Mouse (Mus musculus): ENCODE data around the gene Abcb1a. TPM values are rescaled to one million over a fixed set of nuclear protein-coding genes. Genes with fewer than 3 reads are reported as not detected.

The Abcb1a gene
- total RNA-seq (2021) (10 to 100 TPM; 31.4 to 67.3 TPM), polyA plus RNA-seq (2012; rRNA removed) (2.1 TPM in 2 replicates)
- long read RNA-seq, full-length matches to known transcripts, result 10 of 11 reads
- long read RNA-seq, partial matches to known transcripts, result 0 of 11 reads
- long read RNA-seq, other reads (novel, unspliced or antisense), result 1 of 11 reads

DNA sequence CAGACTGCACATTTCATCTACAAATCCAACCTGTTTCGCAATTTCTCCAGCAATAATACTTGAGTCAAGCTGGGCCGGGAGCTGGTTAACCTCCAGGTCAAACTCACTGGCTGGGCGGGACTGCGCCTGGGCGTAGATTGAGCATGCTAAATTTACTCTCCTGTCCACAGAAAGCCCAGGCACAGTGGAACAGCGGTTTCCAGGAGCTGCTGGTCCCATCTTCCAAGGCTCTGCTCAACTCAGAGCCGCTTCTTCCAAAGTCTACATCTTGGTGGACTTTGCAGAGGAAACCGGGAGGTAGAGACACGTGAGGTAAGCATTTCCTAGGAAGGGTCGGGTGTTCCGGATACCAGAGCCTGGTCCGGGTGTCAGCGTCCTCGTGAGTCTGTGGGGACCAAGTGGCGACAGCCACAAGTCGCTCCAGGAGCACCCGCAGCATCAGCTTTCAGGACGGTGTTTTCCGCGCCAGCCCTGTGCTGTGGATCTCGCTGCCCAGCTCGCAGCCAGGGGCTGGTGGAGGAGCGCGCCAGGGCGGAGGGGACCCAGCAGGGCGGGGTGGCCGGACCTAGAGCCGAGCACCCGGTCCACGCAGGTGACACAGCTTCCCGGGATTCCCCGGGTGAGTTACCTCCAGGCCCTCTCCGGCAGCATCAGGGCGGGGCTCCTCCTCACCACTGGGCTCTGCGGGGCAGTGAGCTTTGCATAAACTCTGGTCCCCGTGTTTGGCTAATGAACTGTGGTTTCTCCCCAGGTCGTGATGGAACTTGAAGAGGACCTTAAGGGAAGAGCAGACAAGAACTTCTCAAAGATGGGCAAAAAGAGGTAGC lies at the start of gene Abcb1a:
Gene Abcb1a, plus strand, starts transcription at position 167 of the 827 bp plus-strand sequence.
- DNase-seq, result peak; percentile 84

DNA sequence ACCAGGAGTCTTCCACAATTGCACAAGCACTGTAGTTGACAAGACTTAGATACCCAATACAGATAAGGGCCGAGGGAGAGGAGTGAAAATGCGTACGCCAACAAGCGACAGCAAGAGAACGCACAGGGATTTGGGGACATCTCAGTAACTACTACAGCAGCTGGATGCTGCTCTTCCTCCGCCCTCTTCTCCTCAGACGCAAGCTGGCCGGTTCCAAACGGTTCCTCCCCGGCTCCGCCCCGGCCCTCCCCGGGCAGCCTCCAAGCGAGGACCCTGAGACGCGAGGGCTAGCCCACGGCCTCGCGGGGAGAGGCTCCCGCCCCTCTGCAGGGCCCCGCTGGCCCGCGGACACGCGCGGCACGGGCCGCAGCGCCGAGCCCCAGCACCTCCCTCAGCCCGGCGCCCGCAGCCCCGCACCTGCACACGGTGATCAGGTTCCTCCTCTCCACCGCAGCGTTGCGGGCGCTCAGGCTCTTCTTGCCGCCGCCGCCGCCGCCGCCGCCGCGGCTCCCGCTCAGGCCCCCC lies 37.7 kb upstream of the Abcb1a start:
- peak; percentile 85 for DNase-seq

DNA sequence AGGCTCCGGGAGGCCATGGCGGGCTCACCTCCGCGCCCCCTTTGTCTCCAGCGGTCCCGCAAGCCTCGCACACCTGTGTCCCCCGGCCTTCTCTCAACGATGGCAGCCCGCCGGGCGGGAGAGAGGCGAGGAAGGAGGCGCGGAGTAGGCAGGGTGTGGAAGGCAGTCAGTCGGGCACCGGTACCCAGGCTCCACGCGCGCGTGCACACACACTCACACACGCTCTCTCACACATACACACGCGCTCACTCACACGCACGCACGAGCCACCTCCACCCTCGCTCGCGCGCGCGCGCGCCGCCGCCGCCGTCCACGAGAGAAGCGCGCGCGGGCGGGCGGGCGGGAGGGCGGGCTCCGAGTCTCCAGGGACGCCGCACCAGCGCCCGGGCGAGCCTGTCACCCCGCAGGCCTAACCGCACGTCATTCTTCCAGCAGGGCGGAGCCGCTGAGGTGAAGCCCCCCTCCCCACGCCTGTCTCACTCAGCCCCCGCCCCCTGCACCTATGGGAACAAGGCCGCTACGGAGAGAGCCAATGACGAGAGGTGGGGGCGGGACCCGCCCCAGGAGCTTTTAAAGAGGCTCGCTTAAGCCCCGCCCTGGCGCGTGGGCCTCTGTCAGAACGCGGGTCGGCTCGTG lies 37.2 kb upstream of the Abcb1a start, which contains the start of gene Rundc3b:
Gene Rundc3b, minus strand, starts transcription at position 357 of the 636 bp plus-strand sequence.
- DNase-seq, result peak; percentile 96

DNA sequence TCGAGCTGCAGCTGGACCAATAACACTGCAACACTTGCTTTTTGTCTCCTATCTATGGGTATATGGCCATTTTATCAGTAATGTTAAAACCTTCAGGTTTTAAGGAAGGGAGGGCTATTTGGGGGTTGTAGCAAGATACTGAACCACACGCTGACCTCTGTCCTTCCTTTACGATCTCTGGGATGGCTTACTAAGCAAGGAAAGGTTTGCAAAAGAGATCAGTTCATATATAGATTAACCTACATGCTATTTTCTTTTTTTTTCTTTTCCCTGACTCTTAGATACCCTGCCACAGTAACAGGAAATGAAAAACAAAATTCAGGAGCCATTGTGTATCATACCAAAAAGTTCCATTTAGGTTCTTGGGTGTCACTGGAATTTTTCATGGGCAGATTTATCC lies 27.0 kb upstream of the Abcb1a start:
- DNase-seq, result no peak

GRCm38 (mm10) chr5:8634489-8634975 lies 25.3 kb upstream of the Abcb1a start:
- peak; percentile 64 for DNase-seq

- no peak for DNase-seq
Measured at GRCm38 (mm10) chr5:8648300-8648699, 11.6 kb upstream of the Abcb1a start.

DNA sequence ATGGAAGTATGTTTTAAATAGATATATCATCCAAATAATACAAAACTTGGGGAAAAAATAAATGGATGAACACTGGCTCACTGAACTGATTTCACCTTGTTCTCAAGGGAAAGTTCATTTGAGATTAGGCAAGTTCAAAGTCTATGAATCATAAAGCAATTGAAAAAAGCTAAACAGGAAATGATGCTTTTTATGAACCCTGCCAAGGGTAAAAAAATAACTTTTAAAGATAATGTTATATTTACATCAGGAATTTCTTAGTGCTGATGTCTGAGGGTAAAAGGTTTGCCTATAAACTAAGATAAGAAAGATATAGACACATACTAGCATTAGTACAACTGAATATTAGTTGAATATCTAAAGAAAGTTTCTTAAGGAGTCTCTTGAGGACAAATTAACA lies 11.1 kb upstream of the Abcb1a start:
- no peak for DNase-seq

DNA sequence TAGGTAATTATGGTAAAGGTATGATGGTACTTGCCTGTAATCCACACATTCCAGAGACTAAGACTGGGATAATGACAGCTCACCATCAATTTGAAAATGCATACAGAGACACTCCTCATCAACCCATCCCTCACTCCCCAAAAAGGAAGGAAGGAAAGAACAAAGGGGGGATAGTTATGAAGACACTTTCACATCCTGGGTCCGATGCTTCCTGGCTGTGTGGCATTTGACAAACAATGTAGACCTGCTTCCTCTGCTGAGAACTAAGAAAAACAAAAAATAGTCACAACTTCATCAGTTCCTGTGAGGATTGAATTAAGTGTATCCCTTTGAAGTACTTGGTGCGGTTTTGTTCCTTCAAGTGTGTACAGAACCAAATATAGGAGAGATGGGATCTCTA lies 7.8 kb upstream of the Abcb1a start:
- no peak for DNase-seq

GRCm38 (mm10) chr5:8660738-8661151 lies 868 bp downstream of the Abcb1a start:
- DNase-seq, result no peak

GRCm38 (mm10) chr5:8664678-8665077 lies 4.8 kb downstream of the Abcb1a start:
- no peak for DNase-seq

- no peak for DNase-seq
Measured at GRCm38 (mm10) chr5:8667758-8668474, 8.0 kb downstream of the Abcb1a start.

GRCm38 (mm10) chr5:8669606-8670005 lies 9.7 kb downstream of the Abcb1a start:
- no peak for DNase-seq

DNA sequence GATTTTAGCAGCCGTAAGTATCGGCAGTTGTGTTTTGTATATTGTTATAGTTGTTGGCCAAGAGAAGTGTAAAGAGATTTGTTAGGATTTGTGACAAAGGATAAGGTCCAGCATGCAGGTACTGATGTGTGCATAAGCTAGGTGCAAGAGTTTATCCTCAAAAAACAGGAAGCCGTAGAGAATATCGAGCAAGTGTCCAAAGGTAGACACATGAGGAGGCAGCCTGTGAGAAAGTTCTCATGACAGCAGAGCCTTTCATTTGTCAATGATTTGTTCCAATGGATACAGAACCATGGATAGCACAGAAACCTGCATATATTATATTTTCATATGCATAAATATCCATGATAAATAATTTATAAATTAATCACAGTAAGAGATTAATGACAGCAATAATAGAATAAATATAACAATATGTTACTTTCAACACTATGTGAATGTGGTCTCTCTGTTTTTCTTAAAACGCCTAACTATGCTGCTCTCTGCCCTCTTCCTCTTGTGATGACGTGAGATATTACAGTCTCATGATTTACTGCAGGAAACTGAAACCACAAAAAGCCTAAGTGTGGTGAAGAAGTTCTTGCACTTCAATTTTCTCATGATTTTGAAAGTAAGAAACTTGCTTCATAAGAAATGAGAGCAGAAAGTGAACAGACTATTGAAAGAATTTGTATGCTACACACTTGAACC lies 15.5 kb downstream of the Abcb1a start:
- DNase-seq, result no peak

DNA sequence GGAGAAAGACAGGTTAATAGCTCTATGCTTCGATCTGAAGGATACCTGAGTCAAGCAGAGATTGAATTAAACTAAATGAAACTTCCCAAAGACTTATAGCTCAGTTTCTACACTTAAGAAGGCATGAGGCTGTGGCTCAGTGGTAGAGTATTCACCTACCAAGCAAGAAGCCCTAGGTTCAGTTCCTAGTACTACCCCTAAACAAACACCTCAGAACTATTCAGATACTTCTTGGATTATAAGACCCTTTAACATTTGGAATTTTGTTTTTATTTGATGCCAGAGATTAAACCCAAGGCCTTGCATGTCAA lies 16.0 kb downstream of the Abcb1a start:
- DNase-seq, result no peak

DNA sequence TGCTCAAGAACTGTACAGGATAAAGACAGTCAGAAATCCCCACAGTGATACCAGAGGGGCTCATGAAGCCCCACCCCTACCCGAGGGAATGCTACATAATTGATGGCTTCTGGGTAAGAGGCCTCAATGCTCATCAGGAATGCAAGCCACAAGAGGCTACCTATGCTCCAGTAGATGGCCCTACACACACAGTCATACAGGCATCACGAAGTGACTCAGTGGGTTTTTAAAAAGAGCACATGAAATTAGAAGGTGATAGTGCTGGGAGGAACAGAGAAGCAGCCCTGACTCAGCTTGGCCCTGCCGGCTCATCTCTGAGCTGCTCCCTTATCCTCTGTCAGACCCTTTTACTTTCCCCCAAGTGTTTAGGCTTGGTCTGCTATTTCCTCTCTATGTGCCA lies 21.3 kb downstream of the Abcb1a start:
- peak; percentile 28 for DNase-seq

DNA sequence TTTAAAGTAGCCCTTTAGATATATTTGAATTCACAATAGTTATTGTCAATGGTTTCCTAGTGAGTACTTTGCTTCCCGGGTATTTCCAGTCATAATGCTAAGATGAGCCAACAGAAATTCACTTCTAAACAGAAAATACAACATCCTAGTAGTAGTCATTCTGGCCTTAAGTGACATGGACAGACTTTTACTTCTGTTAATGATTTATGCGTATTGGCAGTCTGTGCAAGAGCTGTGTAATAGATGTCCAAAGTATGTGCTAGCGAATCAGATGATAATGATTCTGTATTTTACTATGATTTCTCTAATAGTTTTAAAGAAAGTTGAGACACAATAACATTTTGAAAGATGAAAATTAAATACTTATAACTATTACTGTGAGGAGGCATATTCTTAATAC lies 23.8 kb downstream of the Abcb1a start:
- no peak for DNase-seq

DNA sequence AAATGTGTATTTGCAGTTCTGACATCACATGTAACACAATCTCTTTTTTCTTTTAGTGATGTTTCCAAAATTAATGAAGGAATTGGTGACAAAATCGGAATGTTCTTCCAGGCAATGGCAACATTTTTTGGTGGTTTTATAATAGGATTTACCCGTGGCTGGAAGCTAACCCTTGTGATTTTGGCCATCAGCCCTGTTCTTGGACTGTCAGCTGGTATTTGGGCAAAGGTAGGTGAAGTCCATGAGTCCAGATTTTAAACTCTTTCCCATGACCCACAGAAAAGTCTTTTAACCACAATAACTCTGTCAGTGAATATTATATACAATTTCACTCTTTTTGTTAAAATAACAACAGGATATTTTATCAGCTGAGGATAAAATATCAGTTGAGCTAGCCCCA lies 26.2 kb downstream of the Abcb1a start:
- DNase-seq, result no peak

- DNase-seq, result no peak
Measured at GRCm38 (mm10) chr5:8687550-8687949, 27.7 kb downstream of the Abcb1a start.

- DNase-seq, result no peak
Measured at GRCm38 (mm10) chr5:8716061-8716460, 56.2 kb downstream of the Abcb1a start.

DNA sequence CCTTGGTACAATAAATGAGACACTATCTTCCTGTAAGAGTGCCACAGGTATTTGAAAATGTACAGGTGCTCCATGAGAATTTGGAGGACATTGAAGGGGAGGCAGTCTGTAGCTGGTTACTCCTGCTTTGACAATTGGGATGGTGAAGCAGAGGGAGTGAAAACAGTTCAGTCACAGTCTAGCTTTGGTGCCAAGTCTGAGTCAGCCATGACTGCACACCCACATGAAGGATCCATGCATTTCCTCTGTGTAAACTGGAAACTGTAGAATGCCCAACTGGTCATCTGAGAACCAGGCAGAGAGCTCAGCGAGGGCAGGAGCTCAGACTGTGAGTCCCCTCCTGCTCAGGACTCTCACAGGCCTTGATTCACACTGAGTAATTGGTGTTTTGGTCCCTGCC lies 59.7 kb downstream of the Abcb1a start:
- peak; percentile 44 for DNase-seq

- DNase-seq, result no peak
Measured at GRCm38 (mm10) chr5:8722224-8722623, 62.3 kb downstream of the Abcb1a start.

GRCm38 (mm10) chr5:8722867-8723266 lies 63.0 kb downstream of the Abcb1a start:
- DNase-seq, result no peak
